Mouse (Mus musculus) small intestine, adult 2 months (tissue): ENCODE measurements around the gene Klf6.

ENCODE experiments used
- CTCF ChIP-seq: fragments of 200-500 bp; IDR thresholded peaks from 2 replicates; pipeline ENCODE4 v1.5.1; 2012; ENCODE audit warnings: low read depth, mild to moderate bottlenecking, control low read depth, inconsistent platforms, low read length, moderate library complexity, mixed read lengths; ENCODE audit not compliant: insufficient replicate concordance, insufficient read length; ENCODE audit errors: extremely low read depth
- POLR2A ChIP-seq: fragments of 200-500 bp; IDR thresholded peaks from 2 replicates; pipeline ENCODE4 v1.6.1; 2012; ENCODE audit warnings: low read depth, mild to moderate bottlenecking, control low read depth, inconsistent platforms, low read length, moderate library complexity

- no peak for TF ChIP-seq CTCF
- no peak for TF ChIP-seq POLR2A
Observed at GRCm38 (mm10) chr13:5819173-5819572, 42.1 kb upstream of the Klf6 start.
